Mouse (Mus musculus): ENCODE measurements around the gene Eef1b2.
"Not testable (repeated sequence)": the region's sequence is repeated elsewhere in the genome, so short reads cannot be mapped to it uniquely, and the experiment has no call there.

GRCm38 (mm10) chr1:63138586-63138985, 38.0 kb upstream of the Eef1b2 start:
- TF ChIP-seq POLR2A (IDR thresholded peaks at IDR 0.05; ENCODE audit: low read depth, low read length); CTCF (conservative IDR thresholded peaks at IDR 0.05; ENCODE audit: insufficient read depth, insufficient read length, low read depth, low read length): not testable (repeated sequence)

All from kidney, adult 2 months (tissue).